Mouse (Mus musculus) ES-E14 (cell line): ENCODE results near the gene Rpl18a.

Experiments used
- HCFC1 ChIP-seq: IDR thresholded peaks from 2 replicates; pipeline ENCODE4 v1.6.1; 2012; ENCODE audit warnings: low read length, inconsistent platforms, borderline replicate concordance; ENCODE audit not compliant: insufficient read depth
- MAFK ChIP-seq: IDR thresholded peaks from 2 replicates; pipeline ENCODE4 v1.6.1; 2014; ENCODE audit warnings: mild to moderate bottlenecking, low read depth, low read length, inconsistent platforms; ENCODE audit not compliant: insufficient read depth

DNA sequence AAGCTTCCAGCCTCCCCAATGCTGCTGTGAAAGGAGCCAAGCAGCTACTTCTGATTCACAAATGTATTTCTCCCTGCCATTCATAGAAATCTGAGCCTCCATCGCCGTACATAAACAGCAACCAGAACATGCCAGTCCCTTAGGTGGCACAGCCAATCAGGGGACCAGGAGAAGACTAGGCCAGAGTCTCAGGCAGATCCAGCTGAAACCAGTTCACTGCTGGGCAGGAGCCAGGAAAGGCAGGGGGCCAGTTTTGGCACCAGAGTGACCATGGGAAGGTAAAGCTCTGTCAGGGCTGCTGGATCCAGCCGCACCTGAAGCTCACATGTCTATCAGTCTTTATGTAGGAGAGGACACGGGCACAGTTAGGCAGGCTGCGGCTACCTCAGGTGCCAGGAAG, 6.6 kb downstream of the Rpl18a start:
- TF ChIP-seq MAFK = no peak
- no peak for TF ChIP-seq HCFC1
